Mouse (Mus musculus): ENCODE data around the gene Nectin4. TPM values are rescaled to one million over a fixed set of nuclear protein-coding genes. Genes with fewer than 3 reads are reported as not detected.
A peak's percentile ranks its signal among the peaks of the same experiment; 100 is the strongest.

Nectin4 gene
- polyA plus RNA-seq, 1 experiment from 2014 or later = 1.8 TPM

GRCm38 (mm10) chr1:171419291-171419882, 49.5 kb downstream of the Nectin4 start:
- ATAC-seq (ENCODE audit: low FRiP score, low read depth) = peak; percentile 39
- WGBS = 59% methylated on average over 12 of the region's 12 CpGs
- Histone ChIP-seq H3K4me3 (no peak overlapping the region), H3K4me2 (replicated peaks) (no peak overlapping the region), H3K27me3 (replicated peaks) (no peaks in the 10 kb centered on the region), H3K27ac (no peak overlapping the region), H3K9ac (no peak overlapping the region), H3K36me3 (peaks cover 64% of the 10 kb centered on the region), H3K4me1 (no peaks in the 10 kb centered on the region), H3K9me3 (no peaks in the 10 kb centered on the region)

- Histone ChIP-seq H3K27ac (no peak overlapping the region), H3K9ac (no peak overlapping the region), H3K9me3 (no peaks in the 10 kb centered on the region), H3K36me3 (peaks cover 60% of the 10 kb centered on the region), H3K27me3 (replicated peaks) (no peaks in the 10 kb centered on the region), H3K4me1 (no peaks in the 10 kb centered on the region), H3K4me2 (replicated peaks) (no peak overlapping the region), H3K4me3 (no peak overlapping the region)
- ATAC-seq (ENCODE audit: low FRiP score, low read depth) = peak; percentile 22; the same call in 1 of the 2 replicates
- WGBS = 80% methylated on average over 5 of the region's 5 CpGs
Observed at GRCm38 (mm10) chr1:171419905-171420304, 50.0 kb downstream of the Nectin4 start.

- Histone ChIP-seq H3K9ac (no peak overlapping the region), H3K36me3 (peaks cover 35% of the 10 kb centered on the region), H3K27ac (no peak overlapping the region), H3K27me3 (replicated peaks) (no peaks in the 10 kb centered on the region; the same call in 1 of the 2 replicates), H3K4me3 (no peak overlapping the region), H3K9me3 (no peaks in the 10 kb centered on the region), H3K4me1 (no peaks in the 10 kb centered on the region), H3K4me2 (replicated peaks) (no peak overlapping the region)
- ATAC-seq (ENCODE audit: low FRiP score, low read depth) = no peak
- 91% methylated on average over 8 of the region's 8 CpGs for WGBS
Observed at GRCm38 (mm10) chr1:171422504-171423095, 52.7 kb downstream of the Nectin4 start.

- Histone ChIP-seq H3K27ac (no peak overlapping the region), H3K9ac (no peak overlapping the region), H3K4me1 (no peaks in the 10 kb centered on the region), H3K27me3 (replicated peaks) (no peaks in the 10 kb centered on the region; the same call in 1 of the 2 replicates), H3K9me3 (no peaks in the 10 kb centered on the region), H3K4me3 (no peak overlapping the region), H3K4me2 (replicated peaks) (no peak overlapping the region), H3K36me3 (peaks cover 16% of the 10 kb centered on the region)
- 83% methylated on average over 5 of the region's 5 CpGs for WGBS
- ATAC-seq (ENCODE audit: low FRiP score, low read depth) = no peak
Observed at GRCm38 (mm10) chr1:171424638-171425037, 54.7 kb downstream of the Nectin4 start.

GRCm38 (mm10) chr1:171425126-171425525, 55.2 kb downstream of the Nectin4 start:
- Histone ChIP-seq H3K27ac (no peak overlapping the region), H3K4me1 (no peaks in the 10 kb centered on the region), H3K27me3 (replicated peaks) (no peaks in the 10 kb centered on the region; the same call in 1 of the 2 replicates), H3K4me3 (no peak overlapping the region), H3K4me2 (replicated peaks) (no peak overlapping the region), H3K36me3 (peaks cover 11% of the 10 kb centered on the region), H3K9me3 (no peaks in the 10 kb centered on the region), H3K9ac (no peak overlapping the region)
- ATAC-seq (ENCODE audit: low FRiP score, low read depth) = no peak
- 86% methylated on average over 4 of the region's 4 CpGs for WGBS

- peaks cover 6% of the 10 kb centered on the region; the same call in 1 of the 2 replicates for H3K4me1 ChIP-seq
- no peak overlapping the region for H3K4me2 ChIP-seq (replicated peaks)
- no peaks in the 10 kb centered on the region for H3K36me3 ChIP-seq
- H3K27ac ChIP-seq = no peak overlapping the region
- no peak overlapping the region for H3K9ac ChIP-seq
- H3K27me3 ChIP-seq (replicated peaks) = peaks cover 9% of the 10 kb centered on the region
- ATAC-seq (ENCODE audit: low FRiP score, low read depth) = no peak
- H3K4me3 ChIP-seq = no peak overlapping the region
- no peaks in the 10 kb centered on the region for H3K9me3 ChIP-seq
- WGBS = 84% methylated on average over 5 of the region's 5 CpGs
Observed at GRCm38 (mm10) chr1:171432158-171432557, 62.3 kb downstream of the Nectin4 start.

GRCm38 (mm10) chr1:171435288-171435814, 65.5 kb downstream of the Nectin4 start:
- H3K4me3 ChIP-seq = no peak overlapping the region
- H3K4me2 ChIP-seq (replicated peaks) = no peak overlapping the region
- peaks cover 13% of the 10 kb centered on the region; the same call in 1 of the 2 replicates for H3K4me1 ChIP-seq
- H3K36me3 ChIP-seq = no peaks in the 10 kb centered on the region
- no peaks in the 10 kb centered on the region for H3K9me3 ChIP-seq
- no peak overlapping the region for H3K9ac ChIP-seq
- peaks cover 37% of the 10 kb centered on the region for H3K27me3 ChIP-seq (replicated peaks)
- ATAC-seq (ENCODE audit: low FRiP score, low read depth) = no peak
- 5% methylated on average over 7 of the region's 7 CpGs for WGBS
- H3K27ac ChIP-seq = no peak overlapping the region

GRCm38 (mm10) chr1:171435974-171436373, 66.1 kb downstream of the Nectin4 start:
- peaks cover 13% of the 10 kb centered on the region; the same call in 1 of the 2 replicates for H3K4me1 ChIP-seq
- WGBS = 54% methylated on average over 1 of the region's 1 CpGs
- no peak overlapping the region for H3K4me2 ChIP-seq (replicated peaks)
- no peak for ATAC-seq (ENCODE audit: low FRiP score, low read depth)
- no peak overlapping the region for H3K4me3 ChIP-seq
- no peaks in the 10 kb centered on the region for H3K9me3 ChIP-seq
- no peak overlapping the region for H3K27ac ChIP-seq
- H3K27me3 ChIP-seq (replicated peaks) = peaks cover 37% of the 10 kb centered on the region
- no peak overlapping the region for H3K9ac ChIP-seq
- no peaks in the 10 kb centered on the region for H3K36me3 ChIP-seq

GRCm38 (mm10) chr1:171437264-171438013, 67.5 kb downstream of the Nectin4 start, which contains the start of gene F11r:
Gene F11r (plus strand): TSS chr1:171437535.
- ATAC-seq (ENCODE audit: low FRiP score, low read depth) = peak; percentile 59
- Histone ChIP-seq H3K36me3 (no peaks in the 10 kb centered on the region), H3K9me3 (no peaks in the 10 kb centered on the region), H3K4me1 (peaks cover 13% of the 10 kb centered on the region; the same call in 1 of the 2 replicates), H3K4me2 (replicated peaks) (peak within 1 kb of the TSS; percentile 63), H3K9ac (peak within 1 kb of the TSS; percentile 8; the same call in 1 of the 2 replicates), H3K27me3 (replicated peaks) (peaks cover 37% of the 10 kb centered on the region), H3K4me3 (peak within 1 kb of the TSS; percentile 37), H3K27ac (no peak within 1 kb of the TSS)
- under 1% methylated on average over 46 of the region's 46 CpGs for WGBS

Other genes with a start within 250 kb of the Nectin4 start
- 228 and 233 TPM in 2 replicates for gene Sdhc, start 219.5 kb upstream of the Nectin4 start, polyA plus RNA-seq (2016; fragmentation: Nextera tagmentation; extraction: Ambion mirVana)
- gene Mpz, start 219.4 kb upstream of the Nectin4 start, polyA plus RNA-seq (2016; fragmentation: Nextera tagmentation; extraction: Ambion mirVana) = 6.5 and 7.8 TPM in 2 replicates
- gene Pcp4l1, start 173.8 kb upstream of the Nectin4 start, polyA plus RNA-seq (2016; fragmentation: Nextera tagmentation; extraction: Ambion mirVana) = 5.9 and 6.2 TPM in 2 replicates
- gene Nr1i3, start 156.1 kb upstream of the Nectin4 start, polyA plus RNA-seq (2016; fragmentation: Nextera tagmentation; extraction: Ambion mirVana) = 0.20 and 0.24 TPM in 2 replicates
- gene Tomm40l, start 147.6 kb upstream of the Nectin4 start, polyA plus RNA-seq (2016; fragmentation: Nextera tagmentation; extraction: Ambion mirVana) = 30.1 and 30.8 TPM in 2 replicates
- gene Apoa2, start 145.0 kb upstream of the Nectin4 start, polyA plus RNA-seq (2016; fragmentation: Nextera tagmentation; extraction: Ambion mirVana) = 5.4 and 7.6 TPM in 2 replicates
- gene Fcer1g, start 135.7 kb upstream of the Nectin4 start, polyA plus RNA-seq (2016; fragmentation: Nextera tagmentation; extraction: Ambion mirVana) = 21.9 and 24.3 TPM in 2 replicates
- gene Adamts4, start 119.7 kb upstream of the Nectin4 start, polyA plus RNA-seq (2016; fragmentation: Nextera tagmentation; extraction: Ambion mirVana) = 6.2 and 6.3 TPM in 2 replicates
- 233 and 247 TPM in 2 replicates for gene Ndufs2, start 118.7 kb upstream of the Nectin4 start, polyA plus RNA-seq (2016; fragmentation: Nextera tagmentation; extraction: Ambion mirVana)
- 88.3 and 95.6 TPM in 2 replicates for gene B4galt3, start 99.8 kb upstream of the Nectin4 start, polyA plus RNA-seq (2016; fragmentation: Nextera tagmentation; extraction: Ambion mirVana)
- 52.0 and 54.3 TPM in 2 replicates for gene Ppox, start 88.9 kb upstream of the Nectin4 start, polyA plus RNA-seq (2016; fragmentation: Nextera tagmentation; extraction: Ambion mirVana)
- 103 and 111 TPM in 2 replicates for gene Usp21, start 82.1 kb upstream of the Nectin4 start, polyA plus RNA-seq (2016; fragmentation: Nextera tagmentation; extraction: Ambion mirVana)
- gene Ufc1, start 75.1 kb upstream of the Nectin4 start, polyA plus RNA-seq (2016; fragmentation: Nextera tagmentation; extraction: Ambion mirVana) = 105 and 120 TPM in 2 replicates
- gene Dedd, start 41.0 kb upstream of the Nectin4 start, polyA plus RNA-seq (2016; fragmentation: Nextera tagmentation; extraction: Ambion mirVana) = 50.9 and 57.3 TPM in 2 replicates
- gene Nit1, start 24.5 kb upstream of the Nectin4 start, polyA plus RNA-seq (2016; fragmentation: Nextera tagmentation; extraction: Ambion mirVana) = 45.6 and 46.1 TPM in 2 replicates
- gene Pfdn2, start 24.4 kb upstream of the Nectin4 start, polyA plus RNA-seq (2016; fragmentation: Nextera tagmentation; extraction: Ambion mirVana) = 157 and 158 TPM in 2 replicates
- gene Klhdc9, start 9.3 kb upstream of the Nectin4 start, polyA plus RNA-seq (2016; fragmentation: Nextera tagmentation; extraction: Ambion mirVana) = 2.1 and 2.6 TPM in 2 replicates
- gene Arhgap30, start 18.9 kb downstream of the Nectin4 start, polyA plus RNA-seq (2016; fragmentation: Nextera tagmentation; extraction: Ambion mirVana) = 1.0 and 1.1 TPM in 2 replicates
- gene Usf1, start 41.2 kb downstream of the Nectin4 start, polyA plus RNA-seq (2016; fragmentation: Nextera tagmentation; extraction: Ambion mirVana) = 176 and 178 TPM in 2 replicates
- 9.2 and 10.3 TPM in 2 replicates for gene Tstd1, start 48.8 kb downstream of the Nectin4 start, polyA plus RNA-seq (2016; fragmentation: Nextera tagmentation; extraction: Ambion mirVana)
- gene F11r, start 67.4 kb downstream of the Nectin4 start, polyA plus RNA-seq (2016; fragmentation: Nextera tagmentation; extraction: Ambion mirVana) = 15.0 and 16.9 TPM in 2 replicates
- 22.4 and 23.0 TPM in 2 replicates for gene Alyref2, start 133.4 kb downstream of the Nectin4 start, polyA plus RNA-seq (2016; fragmentation: Nextera tagmentation; extraction: Ambion mirVana)
- gene Itln1, start 165.2 kb downstream of the Nectin4 start, polyA plus RNA-seq (2016; fragmentation: Nextera tagmentation; extraction: Ambion mirVana) = not detected in 2 replicates
- gene Cd244a, start 189.1 kb downstream of the Nectin4 start, polyA plus RNA-seq (2016; fragmentation: Nextera tagmentation; extraction: Ambion mirVana) = not detected in 2 replicates
- 0.11 TPM in 1 of 2 replicates, not detected in the other for gene Ly9, start 237.3 kb downstream of the Nectin4 start, polyA plus RNA-seq (2016; fragmentation: Nextera tagmentation; extraction: Ambion mirVana)

Measured in neural tube, embryonic 12.5 days (tissue).